Mouse (Mus musculus): ENCODE measurements at regions not wholly inside any gene's neighbourhood (a gene's known extent, or its start where the extent isn't known, plus 50 kb on each side); places are given as distances from the start of the nearest gene placed in this dataset.

DNA sequence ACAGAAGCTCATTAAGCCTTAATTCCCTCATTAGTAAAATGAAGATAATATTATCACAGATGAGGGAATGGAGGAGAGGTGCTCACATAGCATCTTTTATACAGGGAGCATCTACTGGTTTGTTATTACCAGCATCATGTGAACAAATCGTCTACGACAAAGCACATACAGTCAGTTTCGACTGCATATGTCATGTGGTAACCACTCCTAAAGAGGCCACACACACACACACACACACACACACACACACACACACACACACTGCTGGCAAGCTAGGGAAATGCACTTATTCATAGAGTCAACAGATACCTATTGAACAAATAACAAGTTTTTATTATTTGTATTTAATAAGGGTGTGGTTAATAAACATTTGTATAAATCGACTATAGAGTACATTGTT lies 129.0 kb upstream of the Arid2 start:
- Histone ChIP-seq H3K4me3 (replicated peaks; ENCODE audit: insufficient read depth, low read depth, low read length) (no peak overlapping the region), H3K4me1 (ENCODE audit: control insufficient read depth, insufficient read depth, low read length) (no peaks in the 10 kb centered on the region), H3K27me3 (ENCODE audit: control insufficient read depth, insufficient read depth, low read length) (no peaks in the 10 kb centered on the region), H3K27ac (ENCODE audit: insufficient read depth, low read length) (no peak overlapping the region)
- TF ChIP-seq POLR2A (IDR thresholded peaks at IDR 0.05; ENCODE audit: borderline replicate concordance, insufficient read depth, low read length) (no peak), CTCF (IDR thresholded peaks at IDR 0.05; ENCODE audit: borderline replicate concordance, insufficient read depth, low read depth, low read length) (no peak)
- DNase-seq: no peak
- WGBS: 89% methylated on average over 4 of the region's 4 CpGs

DNA sequence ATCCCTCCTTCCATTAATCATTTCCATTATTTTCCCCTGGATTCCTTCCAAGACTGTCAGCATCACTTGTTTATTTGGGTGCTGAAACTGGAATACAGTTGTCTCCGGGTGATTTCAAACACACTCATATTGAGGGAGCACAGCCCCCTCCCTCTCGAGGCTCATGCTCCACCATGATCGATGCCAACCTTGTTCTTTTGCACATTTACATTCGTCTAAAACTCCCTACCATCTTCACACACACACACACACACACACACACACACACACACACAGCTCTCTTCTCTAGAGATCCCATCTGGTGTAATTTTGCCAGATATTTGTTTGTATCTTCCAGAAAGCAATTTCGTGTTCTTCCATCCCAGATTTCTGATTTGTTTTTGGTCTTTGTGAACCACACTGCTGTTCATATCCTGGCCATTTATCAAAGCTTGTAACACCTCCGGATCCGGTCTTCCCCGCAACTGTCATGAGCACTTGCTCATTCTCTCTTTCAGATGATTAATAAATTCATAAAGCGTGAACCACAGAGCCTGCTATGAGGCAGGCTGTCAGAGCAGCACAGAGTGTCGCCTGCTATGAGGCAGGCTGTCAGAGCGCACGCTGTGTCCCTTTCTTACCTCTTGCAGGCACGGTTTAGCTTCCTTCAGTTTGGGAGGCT lies 122.4 kb upstream of the Arid2 start:
- peak; percentile 41 to 50 for DNase-seq
- TF ChIP-seq CTCF (IDR thresholded peaks at IDR 0.05; ENCODE audit: borderline replicate concordance, insufficient read depth, low read depth, low read length) (no peak), POLR2A (IDR thresholded peaks at IDR 0.05; ENCODE audit: borderline replicate concordance, insufficient read depth, low read length) (no peak)
- Histone ChIP-seq H3K27ac (ENCODE audit: insufficient read depth, low read length) (no peak overlapping the region), H3K4me1 (ENCODE audit: control insufficient read depth, insufficient read depth, low read length) (no peaks in the 10 kb centered on the region), H3K4me3 (replicated peaks; ENCODE audit: insufficient read depth, low read depth, low read length) (peak overlapping the region; percentile 3), H3K27me3 (ENCODE audit: control insufficient read depth, insufficient read depth, low read length) (no peaks in the 10 kb centered on the region; the same call in 1 of the 2 replicates)
- 5% methylated on average over 13 of the region's 13 CpGs for WGBS

DNA sequence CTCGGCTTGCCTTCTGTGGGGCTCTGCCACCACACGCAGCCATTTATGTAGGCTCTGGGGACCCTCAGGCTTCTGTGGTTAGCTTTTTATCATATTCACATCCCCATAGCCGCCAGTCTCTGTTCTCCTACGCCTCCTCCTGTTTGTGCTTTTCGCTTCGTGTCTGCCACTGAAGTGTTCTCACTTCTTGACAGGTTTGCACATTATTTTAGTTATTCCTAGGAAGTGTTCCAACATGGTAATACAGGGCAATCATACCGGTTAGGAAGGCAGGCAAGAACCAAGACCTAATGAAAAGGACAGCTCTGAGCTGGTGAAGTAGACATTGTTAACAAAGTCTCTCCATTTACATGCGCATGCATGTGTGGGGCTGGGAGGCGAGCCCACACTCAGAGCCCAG lies 120.1 kb upstream of the Arid2 start:
- no peak for DNase-seq
- Histone ChIP-seq H3K4me3 (replicated peaks; ENCODE audit: insufficient read depth, low read depth, low read length) (no peak overlapping the region), H3K27ac (ENCODE audit: insufficient read depth, low read length) (no peak overlapping the region), H3K4me1 (ENCODE audit: control insufficient read depth, insufficient read depth, low read length) (no peaks in the 10 kb centered on the region; the same call in 1 of the 2 replicates), H3K27me3 (ENCODE audit: control insufficient read depth, insufficient read depth, low read length) (no peaks in the 10 kb centered on the region; the same call in 1 of the 2 replicates)
- WGBS: 67% methylated on average over 9 of the region's 9 CpGs
- TF ChIP-seq CTCF (IDR thresholded peaks at IDR 0.05; ENCODE audit: borderline replicate concordance, insufficient read depth, low read depth, low read length) (no peak), POLR2A (IDR thresholded peaks at IDR 0.05; ENCODE audit: borderline replicate concordance, insufficient read depth, low read length) (no peak)

DNA sequence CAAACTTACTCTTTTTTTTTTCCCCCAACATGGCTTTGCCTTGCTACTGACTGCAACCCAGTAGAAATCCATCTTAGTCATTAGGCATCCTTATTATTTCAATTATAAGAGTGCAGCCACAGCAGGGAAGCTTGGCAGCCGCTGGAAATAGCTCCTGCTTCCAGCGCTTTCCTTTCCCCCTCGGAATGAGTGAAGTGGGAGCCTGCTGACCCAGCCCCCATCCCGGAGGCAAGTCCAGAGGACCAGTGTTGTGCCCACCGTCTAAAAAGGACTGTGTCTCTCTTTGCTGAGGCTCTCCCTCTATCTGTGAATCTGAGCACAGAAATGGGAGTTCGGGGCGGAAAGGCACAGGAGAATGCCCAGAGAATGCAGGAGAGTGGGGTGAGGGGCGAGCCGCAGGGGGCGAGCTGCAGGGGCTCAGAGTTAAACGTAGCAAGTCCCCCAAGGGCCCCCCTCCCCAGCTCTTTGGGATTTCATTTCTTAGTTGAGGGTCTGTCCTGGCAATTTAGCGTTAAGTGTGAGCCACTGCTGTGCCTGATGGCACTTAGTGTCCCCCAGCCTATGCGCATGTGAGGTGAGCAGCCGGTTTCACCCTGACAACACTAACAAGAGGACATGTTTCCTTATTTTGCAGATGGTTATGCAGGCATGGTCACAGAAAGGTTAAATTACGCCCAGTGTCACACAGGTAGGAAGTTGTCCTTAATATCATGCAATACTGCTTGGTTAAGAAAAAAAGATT lies 117.4 kb upstream of the Arid2 start:
- H3K4me3 ChIP-seq (replicated peaks; ENCODE audit: insufficient read depth, low read depth, low read length): no peak overlapping the region
- DNase-seq: no peak
- H3K27ac ChIP-seq (ENCODE audit: insufficient read depth, low read length): no peak overlapping the region
- no peaks in the 10 kb centered on the region; the same call in 1 of the 2 replicates for H3K4me1 ChIP-seq (ENCODE audit: control insufficient read depth, insufficient read depth, low read length)
- H3K27me3 ChIP-seq (ENCODE audit: control insufficient read depth, insufficient read depth, low read length): no peaks in the 10 kb centered on the region; the same call in 1 of the 2 replicates
- TF ChIP-seq POLR2A (IDR thresholded peaks at IDR 0.05; ENCODE audit: borderline replicate concordance, insufficient read depth, low read length) (no peak), CTCF (IDR thresholded peaks at IDR 0.05; ENCODE audit: borderline replicate concordance, insufficient read depth, low read depth, low read length) (no peak)
- WGBS: 24% methylated on average over 15 of the region's 15 CpGs

DNA sequence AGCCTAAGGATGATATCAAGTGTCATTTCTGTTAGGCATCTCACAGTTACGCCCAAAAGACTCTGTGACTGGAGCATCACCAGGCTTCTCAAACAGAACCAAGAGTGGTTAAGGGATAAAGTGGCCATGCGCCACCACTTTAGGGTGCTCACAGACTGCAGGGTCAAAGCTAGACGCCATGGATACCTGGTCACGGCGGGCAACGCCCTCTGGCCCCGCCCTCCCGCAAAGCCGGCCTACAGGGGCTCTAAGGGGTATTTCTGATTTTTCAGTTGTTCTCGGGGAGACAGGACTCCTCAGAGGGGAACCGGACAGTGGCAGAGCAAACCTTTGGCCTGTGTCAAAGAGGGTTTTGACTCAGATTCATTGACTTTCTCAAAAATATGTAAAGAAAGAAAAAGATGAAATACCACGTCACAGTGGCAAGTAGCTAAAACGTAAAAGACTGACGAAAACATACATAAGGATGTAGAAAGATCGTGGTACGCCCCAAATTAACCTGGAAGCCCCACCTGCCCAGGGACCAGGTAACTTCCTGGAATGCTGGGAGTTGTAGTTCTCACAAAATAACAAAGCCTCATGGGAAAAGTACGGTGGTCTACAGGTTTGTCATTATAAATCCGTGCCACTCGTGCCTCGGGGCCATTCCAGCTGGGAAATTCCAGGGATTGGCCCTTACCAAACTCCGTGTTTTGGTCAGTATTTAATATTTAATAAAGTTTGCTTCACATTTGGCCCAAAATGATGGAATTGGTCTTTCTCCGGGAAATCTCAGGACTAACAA lies 116.1 kb upstream of the Arid2 start:
- WGBS: 32% methylated on average over 22 of the region's 22 CpGs
- H3K4me3 ChIP-seq (replicated peaks; ENCODE audit: insufficient read depth, low read depth, low read length): peak overlapping the region; percentile 62
- peak; percentile 50 to 75 for DNase-seq
- no peak for TF ChIP-seq CTCF (IDR thresholded peaks at IDR 0.05; ENCODE audit: borderline replicate concordance, insufficient read depth, low read depth, low read length)
- no peak for TF ChIP-seq POLR2A (IDR thresholded peaks at IDR 0.05; ENCODE audit: borderline replicate concordance, insufficient read depth, low read length)
- H3K27me3 ChIP-seq (ENCODE audit: control insufficient read depth, insufficient read depth, low read length): no peaks in the 10 kb centered on the region; the same call in 1 of the 2 replicates
- H3K4me1 ChIP-seq (ENCODE audit: control insufficient read depth, insufficient read depth, low read length): no peaks in the 10 kb centered on the region; the same call in 1 of the 2 replicates
- no peak overlapping the region for H3K27ac ChIP-seq (ENCODE audit: insufficient read depth, low read length)

DNA sequence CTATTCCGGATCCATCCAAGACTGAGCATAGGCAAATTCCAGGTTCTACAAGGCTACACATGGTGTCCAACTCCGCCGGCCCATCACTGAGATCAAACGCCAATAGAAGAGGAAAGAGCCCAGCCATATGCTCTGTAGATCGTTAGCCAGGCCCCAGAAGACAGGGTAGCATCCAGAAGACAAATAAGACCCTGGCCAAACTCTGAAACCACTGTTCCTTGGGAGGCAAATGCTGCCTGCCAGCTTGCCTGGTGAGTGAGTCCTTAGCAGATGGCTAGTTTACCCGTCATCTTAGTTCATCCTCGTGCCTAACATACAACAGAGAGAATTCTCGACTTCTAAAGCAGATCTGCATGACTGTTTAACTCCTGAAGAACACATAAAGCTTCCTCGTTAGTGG lies 109.4 kb upstream of the Arid2 start:
- Histone ChIP-seq H3K4me1 (ENCODE audit: control insufficient read depth, insufficient read depth, low read length) (no peaks in the 10 kb centered on the region), H3K27ac (ENCODE audit: insufficient read depth, low read length) (no peak overlapping the region), H3K4me3 (replicated peaks; ENCODE audit: insufficient read depth, low read depth, low read length) (no peak overlapping the region), H3K27me3 (ENCODE audit: control insufficient read depth, insufficient read depth, low read length) (no peaks in the 10 kb centered on the region)
- no peak for TF ChIP-seq POLR2A (IDR thresholded peaks at IDR 0.05; ENCODE audit: borderline replicate concordance, insufficient read depth, low read length)
- TF ChIP-seq CTCF (IDR thresholded peaks at IDR 0.05; ENCODE audit: borderline replicate concordance, insufficient read depth, low read depth, low read length): no peak
- 16% methylated on average over 9 of the region's 9 CpGs for WGBS
- no peak for DNase-seq

DNA sequence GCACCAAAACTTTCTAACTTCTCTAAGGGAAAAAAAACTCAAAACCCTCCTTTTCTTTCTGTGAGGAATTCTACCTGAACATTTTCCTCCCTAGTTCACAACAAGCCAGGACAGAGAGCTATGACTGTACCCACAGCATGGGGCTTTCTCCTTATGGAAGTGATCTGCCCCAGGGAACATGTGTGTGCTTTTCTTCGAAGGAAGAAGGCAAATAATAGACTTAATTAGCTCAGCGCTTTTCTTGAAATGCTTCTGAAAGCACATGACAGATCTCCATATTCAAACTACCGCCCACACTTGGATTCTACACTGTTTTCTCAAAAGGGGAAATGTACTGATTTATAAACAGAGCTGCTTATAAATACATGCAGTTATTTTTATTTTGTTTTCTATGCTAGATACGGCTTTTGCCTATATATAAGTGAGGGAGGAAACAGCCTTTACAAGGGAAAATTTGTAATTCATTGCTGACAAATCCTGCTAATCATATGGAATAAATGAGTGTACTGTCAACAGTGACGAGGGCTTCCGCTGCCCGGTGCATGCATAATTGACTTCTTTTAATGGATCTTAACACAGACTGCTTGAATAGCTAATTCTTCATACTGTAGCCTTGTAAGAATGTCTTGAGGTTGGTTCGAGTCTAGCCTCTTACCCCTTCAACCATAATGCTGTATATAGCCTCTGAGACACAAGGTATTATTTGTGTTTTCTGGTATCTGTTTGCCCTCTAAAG lies 108.8 kb upstream of the Arid2 start:
- WGBS: 56% methylated on average over 8 of the region's 8 CpGs
- Histone ChIP-seq H3K4me3 (replicated peaks; ENCODE audit: insufficient read depth, low read depth, low read length) (no peak overlapping the region), H3K27ac (ENCODE audit: insufficient read depth, low read length) (no peak overlapping the region), H3K27me3 (ENCODE audit: control insufficient read depth, insufficient read depth, low read length) (no peaks in the 10 kb centered on the region), H3K4me1 (ENCODE audit: control insufficient read depth, insufficient read depth, low read length) (no peaks in the 10 kb centered on the region)
- TF ChIP-seq CTCF (IDR thresholded peaks at IDR 0.05; ENCODE audit: borderline replicate concordance, insufficient read depth, low read depth, low read length) (no peak), POLR2A (IDR thresholded peaks at IDR 0.05; ENCODE audit: borderline replicate concordance, insufficient read depth, low read length) (no peak)
- no peak for DNase-seq

Data from cerebellum, adult 2 months (tissue).